Mouse (Mus musculus) hindbrain, embryonic 15.5 days (tissue): ENCODE measurements at regions not wholly inside any gene's neighbourhood (a gene's known extent, or its start where the extent isn't known, plus 50 kb on each side); places are given as distances from the start of the nearest gene placed in this dataset.
A peak's percentile ranks its signal among the peaks of the same experiment; 100 is the strongest.

Experiments used
- ATAC-seq: fragments of 200-750 bp; cut with Nextera tagmentation; 2 replicates; pipeline ENCODE4 v1.8.0; 2017; ENCODE audit warnings: low read depth, moderate number of reproducible peaks, moderate TSS enrichment; ENCODE audit not compliant: low FRiP score
- H3K27ac ChIP-seq: fragments of 300-500 bp; sonication (generic); replicated peaks from 2 replicates; pipeline ENCODE4 v1.5.1; 2015; ENCODE audit warnings: mild to moderate bottlenecking, inconsistent platforms
- H3K27me3 ChIP-seq: fragments of 300-500 bp; sonication (generic); 2 replicates; pipeline ENCODE4 v1.6.1; 2015; ENCODE audit warnings: control low read depth, inconsistent platforms
- H3K36me3 ChIP-seq: fragments of 300-500 bp; sonication (generic); 2 replicates; pipeline ENCODE4 v1.6.1; 2015; ENCODE audit warnings: control low read depth, inconsistent platforms
- H3K4me1 ChIP-seq: fragments of 300-500 bp; sonication (generic); replicated peaks from 2 replicates; pipeline ENCODE4 v1.6.1; 2015; ENCODE audit warnings: control low read depth, inconsistent platforms
- H3K4me2 ChIP-seq: fragments of 300-500 bp; sonication (generic); 2 replicates; pipeline ENCODE4 v1.6.1; 2015; ENCODE audit warnings: moderate library complexity, mild to moderate bottlenecking, inconsistent platforms
- H3K4me3 ChIP-seq: fragments of 300-500 bp; sonication (generic); 2 replicates; pipeline ENCODE4 v1.5.1; 2015; ENCODE audit warnings: mild to moderate bottlenecking, inconsistent platforms
- H3K9ac ChIP-seq: fragments of 300-500 bp; sonication (generic); 2 replicates; pipeline ENCODE4 v1.6.1; 2015; ENCODE audit warnings: inconsistent platforms
- H3K9me3 ChIP-seq: fragments of 300-500 bp; sonication (generic); 2 replicates; pipeline ENCODE4 v1.6.1; 2016; ENCODE audit warnings: control low read depth, inconsistent platforms
- WGBS: fragments of 180-500 bp; shearing (Covaris S2); methylation state at CpG from one replicate; pipeline ENCODE4 v1.1.7; 2015; 5-methylcytosine and 5-hydroxymethylcytosine counted together

DNA sequence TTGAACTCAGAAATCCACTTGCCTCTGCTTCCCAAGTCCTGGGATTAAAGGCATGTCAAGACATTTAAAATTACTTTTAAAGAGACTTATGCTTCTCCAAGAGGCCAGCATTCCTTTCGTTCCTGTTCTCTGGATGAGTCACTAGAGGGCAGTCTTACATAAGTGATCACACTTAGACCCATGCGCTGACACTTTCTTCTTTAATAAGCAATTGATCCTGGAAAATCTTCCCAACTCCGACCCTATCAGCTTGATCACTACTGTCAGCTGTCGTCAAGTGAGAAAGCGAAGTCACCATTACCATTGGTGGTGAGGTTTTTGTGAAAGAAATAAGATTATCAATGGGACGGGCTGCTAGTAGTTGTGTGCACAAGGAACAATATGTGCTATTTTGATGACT, 65.5 kb upstream of the Fam98a start:
- Histone ChIP-seq H3K4me1 (no peaks in the 10 kb centered on the region), H3K36me3 (no peaks in the 10 kb centered on the region), H3K4me2 (peak overlapping the region; percentile 11; the same call in 1 of the 2 replicates), H3K4me3 (no peak overlapping the region), H3K9ac (no peak overlapping the region), H3K27ac (no peak overlapping the region), H3K27me3 (no peaks in the 10 kb centered on the region), H3K9me3 (no peaks in the 10 kb centered on the region)
- peak; percentile 74; the same call in 1 of the 2 replicates for ATAC-seq
- 17% methylated on average over 6 of the region's 6 CpGs for WGBS

DNA sequence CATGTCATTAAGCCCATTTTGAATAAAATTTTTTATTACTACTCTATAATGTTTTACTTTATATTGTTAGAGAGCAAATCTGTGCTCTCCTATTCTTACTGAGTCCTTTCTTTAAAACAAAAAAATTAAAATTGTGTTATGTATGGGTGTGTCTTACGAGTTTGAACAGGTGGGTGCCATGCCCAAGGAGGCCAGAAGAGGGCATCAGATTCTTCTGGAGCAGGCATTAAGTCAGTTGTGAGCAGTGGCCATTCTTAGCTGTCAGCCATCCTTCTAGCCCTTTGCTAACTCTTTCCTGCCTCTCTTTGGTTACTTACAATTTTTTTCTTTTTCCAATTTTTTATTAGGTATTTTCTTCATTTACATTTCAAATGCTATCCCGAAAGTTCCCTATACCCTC, 63.6 kb upstream of the Fam98a start:
- H3K27me3 ChIP-seq: no peaks in the 10 kb centered on the region
- 91% methylated on average over 2 of the region's 2 CpGs for WGBS
- H3K9ac ChIP-seq: no peak overlapping the region
- H3K4me3 ChIP-seq: no peak overlapping the region
- no peaks in the 10 kb centered on the region for H3K4me1 ChIP-seq
- no peak overlapping the region for H3K4me2 ChIP-seq
- H3K36me3 ChIP-seq: no peaks in the 10 kb centered on the region
- no peak overlapping the region for H3K27ac ChIP-seq
- no peaks in the 10 kb centered on the region for H3K9me3 ChIP-seq
- no peak for ATAC-seq

DNA sequence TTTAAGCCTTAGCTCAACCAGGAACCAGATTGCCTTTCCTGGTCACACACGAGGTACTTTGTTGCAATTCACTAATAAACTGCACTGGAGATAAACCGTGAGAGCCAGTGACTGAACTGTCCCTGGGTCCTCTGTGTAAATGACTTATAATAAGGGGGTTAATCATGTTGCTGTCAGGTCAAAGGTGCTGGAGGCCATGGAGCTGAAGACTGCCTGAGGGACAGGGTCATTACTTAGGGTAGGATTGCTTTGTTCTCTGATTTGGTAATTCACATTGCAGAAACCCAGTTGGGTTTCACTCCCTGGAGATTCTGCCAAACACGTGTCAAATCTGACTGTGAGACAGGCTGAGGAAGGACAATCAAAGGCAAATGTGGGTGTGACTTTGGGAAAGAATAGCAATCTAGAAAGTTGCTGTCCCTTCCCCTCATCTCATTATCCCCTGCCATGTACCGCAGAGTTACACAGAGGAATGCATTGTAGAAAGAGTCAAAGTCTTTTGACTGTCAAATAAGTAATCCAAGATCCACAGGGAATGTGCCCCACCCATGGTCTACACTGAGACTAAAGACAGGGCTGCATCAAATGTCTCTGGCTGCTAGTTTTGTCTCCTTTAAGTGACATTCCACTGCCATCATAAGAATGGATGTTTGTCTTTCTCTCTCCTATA, 51.8 kb upstream of the Fam98a start:
- H3K27me3 ChIP-seq: no peaks in the 10 kb centered on the region
- no peak overlapping the region for H3K27ac ChIP-seq
- 9% methylated on average over 4 of the region's 4 CpGs for WGBS

More for the DNA sequence above, 51.8 kb upstream of the Fam98a start:
- ATAC-seq: no peak
- H3K4me2 ChIP-seq: no peak overlapping the region
- no peaks in the 10 kb centered on the region for H3K36me3 ChIP-seq
- H3K4me1 ChIP-seq: no peaks in the 10 kb centered on the region
- no peaks in the 10 kb centered on the region for H3K9me3 ChIP-seq
- H3K9ac ChIP-seq: no peak overlapping the region
- H3K4me3 ChIP-seq: no peak overlapping the region
